Mouse (Mus musculus) stomach, embryonic 15.5 days (tissue): ENCODE data around the gene Mcf2l. TPM values are rescaled to one million over a fixed set of nuclear protein-coding genes. Genes with fewer than 3 reads are reported as not detected.

Experiments used
- ATAC-seq: fragments of 200-750 bp; cut with Nextera tagmentation; 2 replicates; pipeline ENCODE4 v1.8.0; 2017; ENCODE audit warnings: low read depth, moderate number of reproducible peaks, moderate TSS enrichment; ENCODE audit not compliant: insufficient read depth, low FRiP score
- H3K27ac ChIP-seq: fragments of 300-500 bp; sonication (generic); 2 replicates; pipeline ENCODE4 v1.5.1; 2015; ENCODE audit warnings: mild to moderate bottlenecking, inconsistent platforms
- H3K27me3 ChIP-seq: fragments of 300-500 bp; sonication (generic); replicated peaks from 2 replicates; pipeline ENCODE4 v1.6.1; 2015; ENCODE audit warnings: inconsistent platforms
- H3K36me3 ChIP-seq: fragments of 300-500 bp; sonication (generic); 2 replicates; pipeline ENCODE4 v1.6.1; 2015; ENCODE audit warnings: inconsistent platforms
- H3K4me1 ChIP-seq: fragments of 300-500 bp; sonication (generic); 2 replicates; pipeline ENCODE4 v1.6.1; 2015; ENCODE audit warnings: inconsistent platforms
- H3K4me2 ChIP-seq: fragments of 300-500 bp; sonication (generic); 2 replicates; pipeline ENCODE4 v1.6.1; 2015; ENCODE audit warnings: mild to moderate bottlenecking, inconsistent platforms
- H3K4me3 ChIP-seq: fragments of 300-500 bp; sonication (generic); replicated peaks from 2 replicates; pipeline ENCODE4 v1.5.1; 2015; ENCODE audit warnings: inconsistent platforms
- H3K9ac ChIP-seq: fragments of 300-500 bp; sonication (generic); 2 replicates; pipeline ENCODE4 v1.6.1; 2015; ENCODE audit warnings: inconsistent platforms
- H3K9me3 ChIP-seq: fragments of 300-500 bp; sonication (generic); 2 replicates; pipeline ENCODE4 v1.6.1; 2016; ENCODE audit warnings: inconsistent platforms
- WGBS: fragments of 180-500 bp; shearing (Covaris S2); methylation state at CpG from one replicate; pipeline ENCODE4 v1.1.7; 2015; 5-methylcytosine and 5-hydroxymethylcytosine counted together
- polyA plus RNA-seq: library from polyadenylated mRNA; unstranded; fragments of >200 nt; fragmentation: Nextera tagmentation; extraction: Ambion mirVana; gene quantifications from 2 replicates; pipeline ENCODE4 v1.2.1, GENCODE M21; 2015

Gene Mcf2l
- polyA plus RNA-seq, 1 experiment from 2014 or later: 14.3 TPM

DNA sequence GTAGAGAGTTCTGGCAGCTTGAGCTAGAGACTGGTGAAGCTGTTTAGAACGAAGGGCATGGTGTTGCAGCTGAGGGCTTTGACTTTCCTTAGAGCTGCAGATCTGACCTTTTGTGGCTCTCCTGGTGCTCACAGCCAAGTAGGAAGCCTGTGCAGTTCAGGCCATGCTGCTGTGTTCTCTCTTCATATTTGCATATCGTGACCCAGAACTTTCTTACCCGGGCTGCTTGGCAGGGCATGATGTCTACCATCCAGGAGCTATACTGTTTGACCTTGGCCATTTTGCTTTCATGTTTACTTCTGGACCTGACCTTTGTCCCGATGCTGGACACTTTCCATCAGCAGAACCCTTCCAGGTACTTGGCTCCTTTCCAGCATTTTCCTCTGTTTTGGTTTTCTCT lies 44.2 kb downstream of the Mcf2l start:
- no peak overlapping the region for H3K27ac ChIP-seq
- no peak overlapping the region for H3K4me2 ChIP-seq
- no peaks in the 10 kb centered on the region for H3K27me3 ChIP-seq
- H3K36me3 ChIP-seq: no peaks in the 10 kb centered on the region
- H3K9ac ChIP-seq: no peak overlapping the region
- no peaks in the 10 kb centered on the region for H3K9me3 ChIP-seq
- H3K4me3 ChIP-seq: no peak overlapping the region
- peaks cover 6% of the 10 kb centered on the region for H3K4me1 ChIP-seq
- no peak for ATAC-seq
- 72% methylated on average over 4 of the region's 4 CpGs for whole genome bisulfite sequencing

DNA sequence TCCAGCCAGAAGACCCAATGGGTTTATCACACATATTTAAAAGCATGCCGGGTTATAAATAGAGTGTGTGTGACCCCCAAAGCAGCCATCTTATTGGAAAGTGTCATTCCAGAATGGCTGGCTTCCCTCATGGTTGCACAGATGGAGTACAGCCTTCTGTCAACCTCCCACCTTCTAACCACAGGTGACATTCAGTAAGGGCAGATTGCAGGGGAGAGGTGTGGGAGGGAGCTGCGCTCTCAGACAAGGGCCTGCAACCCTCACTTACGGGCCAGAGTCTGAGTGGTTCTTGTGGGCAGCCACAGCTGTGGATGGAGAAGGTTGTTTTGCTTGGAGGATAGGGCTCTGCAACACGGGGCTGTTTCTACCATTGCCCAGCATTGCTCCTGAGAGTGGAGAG lies 47.0 kb downstream of the Mcf2l start:
- 74% methylated on average over 4 of the region's 4 CpGs for WGBS
- no peak overlapping the region for H3K4me3 ChIP-seq

DNA sequence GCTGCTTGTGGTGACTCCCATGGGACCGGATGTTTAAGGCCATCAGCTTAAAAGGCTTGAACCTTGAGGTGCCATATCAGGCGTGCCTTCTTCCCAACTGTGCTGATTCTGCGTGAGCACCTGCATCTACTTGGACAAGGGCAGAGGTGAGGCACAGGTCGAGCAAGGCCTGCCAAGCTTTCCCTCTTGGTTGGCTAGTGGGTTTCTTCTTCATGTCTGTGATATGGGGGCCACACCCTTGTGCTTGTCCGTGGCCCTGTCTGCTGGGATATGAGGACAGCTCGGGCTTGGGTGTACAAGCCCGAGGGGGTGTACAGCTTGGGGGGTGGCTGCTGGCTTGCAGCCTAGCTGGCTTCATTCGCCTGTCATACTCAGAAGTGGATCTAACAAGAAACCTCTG lies 51.4 kb downstream of the Mcf2l start:
- Histone ChIP-seq H3K9me3 (no peaks in the 10 kb centered on the region; the same call in 1 of the 2 replicates), H3K27me3 (no peaks in the 10 kb centered on the region), H3K36me3 (no peaks in the 10 kb centered on the region), H3K4me2 (no peak overlapping the region), H3K4me3 (no peak overlapping the region), H3K27ac (no peak overlapping the region), H3K9ac (no peak overlapping the region), H3K4me1 (peaks cover 5% of the 10 kb centered on the region; the same call in 1 of the 2 replicates)
- no peak for ATAC-seq
- 77% methylated on average over 8 of the region's 8 CpGs for WGBS

More for the DNA sequence above, 47.0 kb downstream of the Mcf2l start:
- Histone ChIP-seq H3K9me3 (no peaks in the 10 kb centered on the region; the same call in 1 of the 2 replicates), H3K27ac (no peak overlapping the region), H3K36me3 (no peaks in the 10 kb centered on the region), H3K27me3 (no peaks in the 10 kb centered on the region), H3K9ac (no peak overlapping the region), H3K4me2 (no peak overlapping the region), H3K4me1 (peaks cover 2% of the 10 kb centered on the region; the same call in 1 of the 2 replicates)
- ATAC-seq: no peak

DNA sequence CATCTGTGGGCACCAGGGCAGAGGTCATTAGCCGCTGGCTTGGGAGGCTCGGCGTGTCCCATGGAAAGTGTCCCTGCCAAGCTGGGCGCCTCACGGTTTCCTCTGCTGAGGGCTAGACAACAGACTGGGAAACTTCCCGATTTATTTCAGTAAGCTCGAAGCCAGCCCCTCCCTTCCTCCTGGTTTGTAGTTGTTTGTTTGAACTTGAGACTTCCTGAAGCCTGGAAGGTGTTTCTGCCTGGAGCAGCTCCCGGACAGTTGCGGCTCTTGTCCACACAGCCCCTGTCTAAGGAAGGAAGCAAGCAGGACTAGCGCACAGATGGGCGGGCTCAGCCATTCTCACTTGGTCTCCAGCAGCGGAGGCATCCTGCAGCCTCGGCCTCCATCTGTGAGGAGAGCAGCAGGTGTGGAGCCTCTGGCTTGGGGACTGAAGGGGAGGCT lies 52.4 kb downstream of the Mcf2l start:
- Histone ChIP-seq H3K9ac (no peak overlapping the region), H3K27me3 (no peaks in the 10 kb centered on the region), H3K4me1 (peaks cover 12% of the 10 kb centered on the region; the same call in 1 of the 2 replicates), H3K4me3 (peak overlapping the region; percentile 11; the same call in 1 of the 2 replicates), H3K9me3 (no peaks in the 10 kb centered on the region; the same call in 1 of the 2 replicates), H3K4me2 (peak overlapping the region; percentile 19), H3K36me3 (no peaks in the 10 kb centered on the region), H3K27ac (0 out of 2 replicates have a peak overlapping the region, but pooled peaks have one; percentile 51)
- ATAC-seq: 0 out of 2 replicates have a peak, but pooled peaks have one; percentile 17
- WGBS: 34% methylated on average over 13 of the region's 13 CpGs

DNA sequence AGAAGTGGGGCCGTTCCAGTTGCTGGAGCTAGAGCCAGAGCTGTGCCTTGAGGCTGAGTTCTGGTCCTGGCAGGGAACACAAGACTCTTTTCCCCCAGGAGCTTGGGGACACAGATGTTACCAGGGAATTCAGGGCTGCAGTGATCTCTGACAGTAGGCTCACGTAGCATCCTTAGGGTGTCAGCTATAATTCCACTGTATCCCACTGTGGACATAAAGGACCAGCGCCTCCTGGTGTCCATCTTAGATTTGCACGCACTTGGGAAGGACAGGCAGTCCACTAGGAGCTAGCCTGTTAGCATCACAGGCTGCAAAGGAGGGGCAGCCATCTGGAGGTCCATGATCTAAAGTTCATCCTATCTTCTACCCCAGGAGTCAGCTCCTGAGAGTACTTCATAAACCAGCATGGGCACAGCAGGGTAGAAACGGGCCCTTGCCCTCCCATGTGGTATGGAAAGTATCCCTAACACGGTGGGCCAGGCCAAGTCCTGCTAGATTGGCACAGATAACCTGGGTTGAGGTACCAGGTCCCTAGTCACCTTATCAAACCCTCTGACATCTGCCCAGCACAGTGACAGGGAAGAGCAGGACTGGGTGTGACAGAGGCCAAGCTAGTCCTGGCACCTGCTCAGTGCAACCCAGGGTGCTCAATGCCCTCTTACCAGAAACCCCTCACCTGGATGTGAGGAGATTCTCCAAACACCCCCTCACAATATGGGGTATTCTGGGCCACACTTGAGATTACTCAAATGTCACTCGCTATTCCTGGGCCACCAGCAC lies 53.8 kb downstream of the Mcf2l start:
- Histone ChIP-seq H3K4me1 (peaks cover 20% of the 10 kb centered on the region; the same call in 1 of the 2 replicates), H3K4me3 (no peak overlapping the region), H3K9ac (no peak overlapping the region), H3K4me2 (no peak overlapping the region; the same call in 1 of the 2 replicates), H3K9me3 (no peaks in the 10 kb centered on the region; the same call in 1 of the 2 replicates), H3K27ac (no peak overlapping the region), H3K36me3 (no peaks in the 10 kb centered on the region), H3K27me3 (no peaks in the 10 kb centered on the region)
- 59% methylated on average over 7 of the region's 7 CpGs for WGBS
- no peak for ATAC-seq

DNA sequence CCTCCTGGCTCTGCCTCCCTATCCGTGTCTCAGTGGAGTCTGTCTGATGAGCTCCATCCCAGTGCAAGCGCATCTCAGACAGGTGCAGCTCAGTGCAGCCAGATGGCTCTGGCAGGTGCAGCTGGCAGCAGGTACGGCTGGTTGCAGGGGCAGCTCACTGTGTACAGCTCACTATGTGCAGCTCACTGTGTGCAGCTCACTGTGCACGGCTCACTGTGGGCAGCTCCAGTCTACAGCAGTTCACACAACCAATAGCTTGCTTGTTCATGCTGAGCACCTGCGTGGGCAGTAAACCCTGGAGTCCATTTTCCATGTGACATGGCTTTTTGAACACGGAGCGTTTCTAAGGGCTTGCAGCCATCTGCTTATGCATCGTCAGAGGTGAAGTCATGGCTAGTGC lies 54.4 kb downstream of the Mcf2l start:
- WGBS: 84% methylated on average over 8 of the region's 8 CpGs
- Histone ChIP-seq H3K4me2 (peak overlapping the region; percentile 25; the same call in 1 of the 2 replicates), H3K9me3 (no peaks in the 10 kb centered on the region; the same call in 1 of the 2 replicates), H3K4me3 (no peak overlapping the region), H3K27ac (no peak overlapping the region), H3K4me1 (peaks cover 20% of the 10 kb centered on the region; the same call in 1 of the 2 replicates), H3K27me3 (no peaks in the 10 kb centered on the region), H3K36me3 (no peaks in the 10 kb centered on the region), H3K9ac (no peak overlapping the region)
- ATAC-seq: no peak

DNA sequence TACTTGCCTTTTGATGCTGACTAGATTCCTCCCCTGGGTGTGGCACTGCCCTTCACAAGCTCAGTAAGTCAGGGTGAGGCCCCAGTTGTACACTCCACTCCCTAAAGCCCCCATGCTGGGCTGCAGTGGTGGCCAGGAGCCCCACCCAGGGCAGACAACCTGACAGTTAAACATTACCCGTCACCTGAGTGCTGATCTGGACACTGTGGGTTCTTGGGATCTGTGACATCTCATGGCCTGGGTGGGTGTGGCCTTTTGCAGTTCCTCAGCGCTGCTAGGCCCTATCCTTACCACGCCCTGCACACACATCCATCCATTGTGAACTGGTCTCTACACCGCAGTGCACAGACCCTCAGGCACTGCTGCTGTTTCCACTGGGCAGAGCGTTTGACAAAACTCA lies 55.3 kb downstream of the Mcf2l start:
- peaks cover 25% of the 10 kb centered on the region for H3K4me1 ChIP-seq
- H3K27ac ChIP-seq: peak overlapping the region; percentile 48; the same call in 1 of the 2 replicates
- H3K27me3 ChIP-seq: no peaks in the 10 kb centered on the region
- H3K4me2 ChIP-seq: peak overlapping the region; percentile 25; the same call in 1 of the 2 replicates
- no peak overlapping the region for H3K4me3 ChIP-seq
- H3K9ac ChIP-seq: no peak overlapping the region
- 59% methylated on average over 5 of the region's 5 CpGs for WGBS
- ATAC-seq: peak; percentile 42
- no peaks in the 10 kb centered on the region for H3K36me3 ChIP-seq
- no peaks in the 10 kb centered on the region for H3K9me3 ChIP-seq

DNA sequence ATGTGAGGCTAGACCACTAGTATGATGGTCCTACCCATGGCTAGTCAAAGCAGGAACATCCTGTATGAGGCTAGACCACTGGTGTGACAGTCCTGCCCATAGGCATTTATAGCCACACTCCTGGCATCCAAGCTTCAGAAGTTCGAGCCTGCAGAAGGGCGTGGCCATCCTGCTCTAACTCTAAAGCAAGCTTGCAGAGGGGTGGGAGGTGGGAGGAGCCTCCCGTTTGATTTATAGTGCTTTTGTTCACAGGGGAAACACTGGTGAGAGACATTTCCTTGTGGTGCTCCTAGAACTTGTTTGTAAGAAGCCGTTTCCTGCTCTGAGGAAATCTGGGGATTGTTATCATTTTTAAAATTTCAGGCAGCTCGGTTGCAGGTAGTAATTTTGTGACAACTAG lies 56.7 kb downstream of the Mcf2l start:
- H3K9ac ChIP-seq: no peak overlapping the region
- WGBS: 15% methylated on average over 5 of the region's 5 CpGs

DNA sequence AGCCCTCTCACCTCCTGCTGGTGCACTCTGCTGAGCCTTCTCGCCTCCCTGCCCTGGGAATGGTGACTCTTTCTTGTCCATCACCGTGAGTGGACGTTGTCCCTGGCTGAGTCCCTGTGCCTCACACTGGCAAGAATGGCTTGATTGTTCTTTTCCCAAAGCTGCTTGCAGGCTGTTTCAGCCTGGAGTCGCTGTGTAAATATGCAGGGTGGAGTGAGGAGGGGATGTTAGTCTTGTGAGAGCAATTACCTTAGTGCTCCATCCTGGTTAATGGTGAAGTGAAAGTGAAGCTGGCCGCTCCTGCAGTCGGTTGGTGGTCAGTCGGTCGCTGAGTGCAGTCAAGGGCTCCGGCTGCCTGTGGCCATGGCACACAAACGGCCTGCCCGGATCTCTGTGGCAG lies 57.8 kb downstream of the Mcf2l start:
- 0 out of 2 replicates have a peak, but pooled peaks have one; percentile 4 for ATAC-seq
- Histone ChIP-seq H3K36me3 (no peaks in the 10 kb centered on the region), H3K9me3 (no peaks in the 10 kb centered on the region), H3K9ac (no peak overlapping the region), H3K4me1 (peaks cover 27% of the 10 kb centered on the region), H3K27ac (peak overlapping the region; percentile 81), H3K27me3 (no peaks in the 10 kb centered on the region), H3K4me3 (peak overlapping the region; percentile 16; the same call in 1 of the 2 replicates), H3K4me2 (peak overlapping the region; percentile 33)
- 47% methylated on average over 11 of the region's 11 CpGs for WGBS

More for the DNA sequence above, 56.7 kb downstream of the Mcf2l start:
- no peak for ATAC-seq
- peak overlapping the region; percentile 81; the same call in 1 of the 2 replicates for H3K27ac ChIP-seq
- H3K4me2 ChIP-seq: peak overlapping the region; percentile 25; the same call in 1 of the 2 replicates
- no peak overlapping the region for H3K4me3 ChIP-seq
- no peaks in the 10 kb centered on the region for H3K36me3 ChIP-seq
- H3K9me3 ChIP-seq: no peaks in the 10 kb centered on the region
- H3K27me3 ChIP-seq: no peaks in the 10 kb centered on the region
- peaks cover 27% of the 10 kb centered on the region for H3K4me1 ChIP-seq

DNA sequence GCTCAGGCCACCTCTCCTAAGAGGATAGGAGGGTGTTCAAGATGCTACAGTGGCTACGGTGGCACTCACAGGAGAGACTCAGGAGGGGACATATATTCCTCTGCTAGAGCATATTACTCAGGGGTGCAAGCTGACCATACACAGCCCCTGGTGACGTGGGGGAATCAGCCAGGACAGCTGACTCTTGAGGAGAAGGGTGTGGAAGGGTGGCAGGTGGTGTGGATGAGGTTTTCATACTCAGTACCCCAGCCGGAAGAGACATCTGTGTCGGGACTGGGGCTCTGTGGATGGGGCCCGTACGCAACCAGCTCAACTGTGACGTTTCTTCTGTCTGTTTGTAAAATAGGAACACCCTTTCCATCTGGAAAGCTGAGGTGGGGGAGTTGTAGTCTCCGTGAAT lies 58.9 kb downstream of the Mcf2l start:
- H3K36me3 ChIP-seq: no peaks in the 10 kb centered on the region
- H3K9me3 ChIP-seq: no peaks in the 10 kb centered on the region
- WGBS: 83% methylated on average over 8 of the region's 8 CpGs
- H3K9ac ChIP-seq: no peak overlapping the region
- H3K4me3 ChIP-seq: no peak overlapping the region
- ATAC-seq: no peak
- peaks cover 29% of the 10 kb centered on the region for H3K4me1 ChIP-seq
- H3K27ac ChIP-seq: no peak overlapping the region
- H3K4me2 ChIP-seq: 0 out of 2 replicates have a peak overlapping the region, but pooled peaks have one; percentile 33
- H3K27me3 ChIP-seq: no peaks in the 10 kb centered on the region

DNA sequence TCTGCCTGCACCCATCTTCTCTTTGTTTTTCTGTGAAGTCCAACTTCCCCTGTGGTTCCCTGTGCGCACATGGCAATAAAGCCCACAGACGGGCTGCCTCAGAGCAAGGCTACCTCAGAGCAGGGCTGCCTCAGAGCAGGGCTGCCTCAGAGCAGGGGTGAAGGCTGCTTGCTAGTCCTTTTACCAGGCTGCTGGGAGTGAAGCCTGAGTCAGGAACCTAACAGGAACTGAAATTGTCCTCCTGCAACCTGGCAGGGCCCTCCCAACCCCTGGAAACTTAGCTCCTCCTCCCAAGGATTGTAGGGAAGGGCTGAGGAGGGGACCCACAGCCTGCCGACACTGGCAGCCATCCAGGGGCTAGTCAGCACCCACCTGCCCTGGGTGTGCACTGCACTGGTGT lies 60.2 kb downstream of the Mcf2l start:
- Histone ChIP-seq H3K36me3 (no peaks in the 10 kb centered on the region), H3K27ac (peak overlapping the region; percentile 74), H3K27me3 (no peaks in the 10 kb centered on the region), H3K9me3 (no peaks in the 10 kb centered on the region), H3K9ac (no peak overlapping the region), H3K4me2 (no peak overlapping the region), H3K4me1 (peaks cover 29% of the 10 kb centered on the region), H3K4me3 (no peak overlapping the region)
- peak; percentile 37; the same call in 1 of the 2 replicates for ATAC-seq
- 44% methylated on average over 3 of the region's 3 CpGs for WGBS

DNA sequence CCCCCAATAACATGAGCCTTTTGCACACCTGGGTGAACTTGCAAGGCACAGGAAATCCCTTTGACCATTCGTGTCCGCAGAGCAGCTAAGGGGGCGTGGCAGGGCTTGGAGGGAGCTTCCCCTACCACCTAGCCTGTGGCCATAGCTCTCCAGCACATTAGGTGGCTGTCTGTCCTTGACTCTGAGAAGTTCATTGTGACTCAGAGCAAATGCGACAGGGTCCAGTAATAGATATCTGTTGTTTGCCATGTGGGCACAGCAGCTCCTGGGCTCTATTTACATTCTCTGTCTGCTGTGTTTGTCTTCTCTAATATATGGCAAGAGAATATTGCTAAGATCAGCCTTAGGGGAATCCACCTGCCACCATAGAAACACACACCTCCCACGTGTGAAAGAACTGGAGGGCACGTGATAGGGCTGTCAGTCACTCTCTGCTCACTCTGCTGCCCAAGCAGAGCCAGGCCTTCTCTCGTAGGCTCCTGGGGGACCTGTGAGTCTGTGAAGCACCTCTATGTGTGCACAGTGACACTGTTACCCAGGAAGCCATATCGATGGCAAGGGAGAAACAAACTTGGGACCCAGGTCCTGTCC lies 60.9 kb downstream of the Mcf2l start:
- H3K4me3 ChIP-seq: no peak overlapping the region
- peak; percentile 68 for ATAC-seq
- H3K4me2 ChIP-seq: no peak overlapping the region
- H3K36me3 ChIP-seq: no peaks in the 10 kb centered on the region
- H3K9me3 ChIP-seq: no peaks in the 10 kb centered on the region
- peak overlapping the region; percentile 74 for H3K27ac ChIP-seq
- H3K4me1 ChIP-seq: peaks cover 25% of the 10 kb centered on the region
- 42% methylated on average over 8 of the region's 8 CpGs for WGBS
- H3K9ac ChIP-seq: no peak overlapping the region
- no peaks in the 10 kb centered on the region for H3K27me3 ChIP-seq
